Mouse (Mus musculus) testis, adult 2 months (tissue): ENCODE measurements around the gene Orc3.

Experiments used
- CTCF ChIP-seq: fragments of 200-500 bp; IDR thresholded peaks from 2 replicates; pipeline ENCODE4 v1.5.1; 2012; ENCODE audit warnings: low read depth, mild to moderate bottlenecking, inconsistent platforms, low read length, moderate library complexity; ENCODE audit not compliant: control insufficient read depth, insufficient read depth, insufficient replicate concordance
- POLR2A ChIP-seq: fragments of 200-500 bp; IDR thresholded peaks from 2 replicates; pipeline ENCODE4 v1.6.1; 2012; ENCODE audit warnings: low read depth, mild to moderate bottlenecking, inconsistent platforms, low read length, moderate library complexity; ENCODE audit not compliant: control insufficient read depth

DNA sequence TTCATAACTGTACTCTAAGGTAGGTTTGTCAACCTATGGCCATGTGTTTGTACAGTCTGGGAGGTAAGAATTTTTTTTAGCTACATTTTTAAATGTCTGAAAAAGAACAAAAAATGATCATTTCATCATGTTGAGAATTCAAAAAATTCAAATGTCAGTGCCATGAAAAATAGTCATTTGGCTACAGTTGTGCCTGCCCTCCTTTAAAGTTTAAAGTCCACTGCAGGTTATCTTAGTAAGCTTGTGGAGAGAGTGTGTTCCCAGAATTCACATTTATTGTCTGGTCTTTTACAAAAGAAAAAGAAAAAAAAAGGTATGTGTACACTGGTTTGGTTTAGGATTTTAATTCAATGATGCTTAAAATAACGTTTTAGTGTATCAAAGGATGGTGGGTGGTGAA lies 60.1 kb downstream of the Orc3 start:
- no peak for TF ChIP-seq POLR2A
- TF ChIP-seq CTCF = no peak
